Mouse (Mus musculus) kidney, adult 2 months (tissue): ENCODE measurements around the gene Stxbp1. TPM values are rescaled to one million over a fixed set of nuclear protein-coding genes. Genes with fewer than 3 reads are reported as not detected.

Experiments
- DNase-seq: peaks from one replicate; pipeline ENCODE4 v3.0.0; 2021
- H3K27ac ChIP-seq: fragments of 200-500 bp; 2 replicates; pipeline ENCODE4 v1.5.1; 2012; ENCODE audit warnings: low read depth, low read length, control low read depth, inconsistent platforms; ENCODE audit not compliant: insufficient read depth
- H3K27me3 ChIP-seq: fragments of 200-500 bp; replicated peaks from 2 replicates; pipeline ENCODE4 v1.6.1; 2012; ENCODE audit warnings: mild to moderate bottlenecking, moderate library complexity, low read length, inconsistent platforms; ENCODE audit not compliant: control insufficient read depth, insufficient read depth
- H3K36me3 ChIP-seq: fragments of 200-500 bp; 2 replicates; pipeline ENCODE4 v1.6.1; 2012; ENCODE audit warnings: mild to moderate bottlenecking, moderate library complexity, low read length, inconsistent platforms; ENCODE audit not compliant: control insufficient read depth, insufficient read depth
- H3K4me1 ChIP-seq: fragments of 200-500 bp; 2 replicates; pipeline ENCODE4 v1.6.1; 2011; ENCODE audit warnings: low read length; ENCODE audit not compliant: control insufficient read depth, insufficient read depth
- H3K4me3 ChIP-seq: fragments of 200-500 bp; 2 replicates; pipeline ENCODE4 v1.5.1; 2011; ENCODE audit warnings: mild to moderate bottlenecking, low read depth, low read length, control low read depth; ENCODE audit not compliant: insufficient read depth
- CTCF ChIP-seq: fragments of 200-500 bp; conservative IDR thresholded peaks from 2 replicates; pipeline ENCODE4 v1.5.1; 2011; ENCODE audit warnings: low read depth, mild to moderate bottlenecking, control low read depth, low read length, moderate library complexity, mixed read lengths; ENCODE audit not compliant: insufficient read depth, insufficient read length
- POLR2A ChIP-seq: fragments of 200-500 bp; IDR thresholded peaks from one replicate; pipeline ENCODE4 v1.6.1; 2011; ENCODE audit warnings: low read depth, low read length, control low read depth
- WGBS: fragments of 180-500 bp; shearing (Covaris S2); methylation state at CpG from one replicate; pipeline ENCODE4 v1.1.7; 2018; 5-methylcytosine and 5-hydroxymethylcytosine counted together
- polyA plus RNA-seq: library from polyadenylated mRNA; depleted of rRNA; stranded (reverse); fragments of >200 nt; gene quantifications from 2 replicates; pipeline ENCODE4 v1.2.3, GENCODE M21; 2012

Stxbp1 gene
- polyA plus RNA-seq, 1 experiment, result 13.2 TPM

DNA sequence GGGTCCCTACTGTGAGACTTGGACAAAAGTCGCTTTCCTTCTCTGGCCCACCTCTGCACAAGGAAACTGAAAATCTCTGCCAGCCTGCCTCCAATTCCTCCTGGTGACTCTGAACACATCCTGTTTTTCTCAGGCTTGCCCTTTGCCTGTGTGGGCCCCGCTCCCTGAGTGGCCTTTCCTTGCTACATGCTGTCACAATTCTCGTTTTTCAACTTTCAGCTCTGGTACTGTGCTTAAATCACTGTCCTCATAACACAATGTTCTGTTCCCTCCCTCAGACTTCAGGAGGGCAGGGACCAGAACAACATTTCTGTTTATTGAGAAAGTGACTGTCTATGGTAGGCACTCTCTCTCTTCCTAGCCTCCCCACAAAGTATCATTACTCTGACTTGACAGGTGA lies 27.0 kb upstream of the Stxbp1 start:
- TF ChIP-seq POLR2A (no peak), CTCF (no peak)
- DNase-seq, result no peak
- peaks cover 8% of the 10 kb centered on the region; the same call in 1 of the 2 replicates for H3K4me1 ChIP-seq
- H3K27ac ChIP-seq, result no peak overlapping the region
- no peaks in the 10 kb centered on the region for H3K27me3 ChIP-seq
- 64% methylated on average over 3 of the region's 3 CpGs for WGBS
- H3K36me3 ChIP-seq, result no peaks in the 10 kb centered on the region
- H3K4me3 ChIP-seq, result no peak overlapping the region

DNA sequence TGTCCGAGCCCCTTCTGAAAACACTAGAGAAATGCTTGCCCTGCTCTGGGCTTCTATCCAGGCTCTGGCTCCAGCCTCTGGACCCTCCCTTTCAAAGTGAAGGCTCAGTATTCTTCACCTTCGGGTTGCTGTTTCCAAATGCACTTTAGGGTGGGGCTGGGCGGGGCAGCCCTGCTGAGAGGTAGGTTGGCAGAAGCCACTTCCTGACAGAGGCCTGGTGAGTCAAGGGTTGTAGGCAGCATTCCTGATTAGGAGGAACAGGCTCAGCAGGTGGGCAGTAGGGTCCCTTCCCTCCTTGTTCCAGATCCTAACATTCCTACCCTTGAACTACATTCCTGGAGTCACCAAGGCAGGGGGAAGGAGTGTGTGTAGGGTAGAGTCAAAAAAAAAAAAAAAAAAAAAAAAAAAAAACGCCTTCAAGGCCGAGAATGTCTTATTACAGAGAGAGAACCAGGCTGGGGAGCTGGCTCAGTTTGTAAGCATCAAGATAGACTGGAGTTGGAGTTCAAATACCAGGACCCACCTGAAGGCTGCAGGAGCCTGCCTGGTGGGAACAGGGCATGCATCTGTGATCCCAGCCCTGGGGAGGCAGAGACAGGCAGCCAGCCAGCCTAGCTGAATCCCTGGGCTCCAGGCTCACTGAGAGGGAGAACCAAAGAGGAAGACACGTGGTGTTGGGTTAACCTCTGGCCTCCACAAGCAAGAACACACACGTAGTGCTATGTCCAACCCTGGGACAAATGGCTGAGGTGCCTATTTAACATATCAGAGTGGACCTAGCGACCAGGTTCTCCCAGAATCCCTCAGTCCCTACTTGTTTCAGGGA lies 23.4 kb upstream of the Stxbp1 start:
- no peak overlapping the region for H3K27ac ChIP-seq
- TF ChIP-seq POLR2A (no peak), CTCF (no peak)
- no peak overlapping the region for H3K4me3 ChIP-seq
- 57% methylated on average over 8 of the region's 8 CpGs for WGBS
- no peaks in the 10 kb centered on the region for H3K27me3 ChIP-seq
- no peaks in the 10 kb centered on the region for H3K36me3 ChIP-seq
- no peaks in the 10 kb centered on the region; the same call in 1 of the 2 replicates for H3K4me1 ChIP-seq
- no peak for DNase-seq

- TF ChIP-seq CTCF (no peak), POLR2A (no peak)
- Histone ChIP-seq H3K4me1 (no peaks in the 10 kb centered on the region), H3K36me3 (no peaks in the 10 kb centered on the region), H3K27me3 (no peaks in the 10 kb centered on the region), H3K4me3 (no peak overlapping the region), H3K27ac (peak overlapping the region; percentile 22; the same call in 1 of the 2 replicates)
- 39% methylated on average over 6 of the region's 6 CpGs for WGBS
- DNase-seq, result peak; percentile 43
Measured at GRCm38 (mm10) chr2:32869721-32870274, 22.8 kb upstream of the Stxbp1 start.

DNA sequence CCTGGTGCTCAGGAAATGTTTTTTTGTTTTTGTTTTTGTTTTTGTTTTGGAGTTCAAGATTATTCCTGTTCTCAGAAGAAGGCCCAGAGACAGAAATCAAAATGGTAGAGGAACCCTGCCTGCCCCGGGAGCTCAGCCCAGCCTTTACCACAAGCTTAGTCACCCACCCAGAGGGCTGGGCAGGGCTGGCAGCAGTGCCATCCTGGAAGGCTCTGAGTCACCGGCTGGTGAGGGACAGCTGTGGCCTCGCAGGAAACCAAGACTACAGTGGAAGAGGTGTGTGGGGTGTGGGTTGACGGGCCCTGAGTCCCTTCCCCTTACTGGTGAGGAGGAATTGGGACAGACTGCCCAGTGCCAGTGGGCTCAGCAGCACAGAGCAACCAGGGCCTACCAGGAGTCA lies 20.3 kb upstream of the Stxbp1 start:
- WGBS, result 66% methylated on average over 4 of the region's 4 CpGs
- Histone ChIP-seq H3K27ac (no peak overlapping the region), H3K27me3 (no peaks in the 10 kb centered on the region), H3K36me3 (no peaks in the 10 kb centered on the region), H3K4me3 (no peak overlapping the region), H3K4me1 (no peaks in the 10 kb centered on the region)
- DNase-seq, result no peak
- no peak for TF ChIP-seq POLR2A
- no peak for TF ChIP-seq CTCF

DNA sequence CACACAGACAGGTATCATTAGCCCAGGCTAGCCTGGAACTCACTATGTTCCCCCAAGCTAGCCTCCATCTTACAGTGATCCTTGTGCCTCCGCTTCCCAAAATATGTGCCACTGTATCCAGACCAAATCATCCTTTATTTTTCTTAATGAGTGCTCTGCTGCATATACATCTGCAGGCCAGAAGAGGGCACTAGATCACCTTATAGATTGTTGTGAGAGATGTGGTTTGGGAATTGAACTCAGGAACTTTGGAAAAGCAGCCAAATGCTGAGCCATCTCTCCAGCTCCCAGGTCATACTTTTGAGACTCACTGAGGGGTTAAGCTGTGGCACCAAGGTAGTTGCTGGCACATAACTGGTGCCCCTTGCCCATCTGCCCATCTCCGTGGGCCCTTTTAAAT lies 17.7 kb upstream of the Stxbp1 start:
- Histone ChIP-seq H3K4me1 (no peaks in the 10 kb centered on the region), H3K36me3 (no peaks in the 10 kb centered on the region), H3K4me3 (no peak overlapping the region), H3K27ac (no peak overlapping the region), H3K27me3 (no peaks in the 10 kb centered on the region)
- WGBS, result 69% methylated on average over 2 of the region's 2 CpGs
- peak; percentile 31; the same call in 1 of the 2 replicates for TF ChIP-seq CTCF
- TF ChIP-seq POLR2A, result no peak
- peak; percentile 48 for DNase-seq

GRCm38 (mm10) chr2:32863317-32863716 lies 16.3 kb upstream of the Stxbp1 start:
- 93% methylated on average over 3 of the region's 3 CpGs for WGBS
- no peak for TF ChIP-seq POLR2A
- no peak for TF ChIP-seq CTCF
- DNase-seq, result no peak
- Histone ChIP-seq H3K27me3 (no peaks in the 10 kb centered on the region), H3K4me3 (no peak overlapping the region), H3K4me1 (no peaks in the 10 kb centered on the region), H3K27ac (no peak overlapping the region), H3K36me3 (no peaks in the 10 kb centered on the region)

GRCm38 (mm10) chr2:32860799-32861198 lies 13.8 kb upstream of the Stxbp1 start:
- Histone ChIP-seq H3K27ac (no peak overlapping the region), H3K4me1 (no peaks in the 10 kb centered on the region), H3K36me3 (no peaks in the 10 kb centered on the region), H3K27me3 (no peaks in the 10 kb centered on the region), H3K4me3 (no peak overlapping the region)
- 89% methylated on average over 8 of the region's 8 CpGs for WGBS
- no peak for TF ChIP-seq CTCF
- TF ChIP-seq POLR2A, result no peak
- no peak for DNase-seq
